Mouse (Mus musculus): ENCODE measurements around the gene Cited2. TPM values are rescaled to one million over a fixed set of nuclear protein-coding genes. Genes with fewer than 3 reads are reported as not detected.

Gene Cited2
- total RNA-seq, 2 experiments from 2014 or later, result 30.4 to 36.4 TPM

GRCm38 (mm10) chr10:17721602-17722121 is 1.4 kb upstream of the Cited2 start:
- peak; percentile 29 to 30 for DNase-seq (ENCODE audit: extremely low spot score in 1 of 2, low spot score in 2 of 2)
- intact Hi-C loops (cut with DNase I), result loop anchor here (5.0 to 10.0 kb wide), 4 partner anchors 507 to 1087 kb away; no protein-coding TSS in a partner anchor

GRCm38 (mm10) chr10:17722158-17722557 is 860 bp upstream of the Cited2 start:
- intact Hi-C loops (cut with DNase I), result loop anchor here (5.0 to 10.0 kb wide), 4 partner anchors 507 to 1087 kb away; no protein-coding TSS in a partner anchor
- DNase-seq (ENCODE audit: extremely low spot score in 1 of 2, low spot score in 2 of 2), result peak; percentile 94

- no peak for DNase-seq (ENCODE audit: extremely low spot score in 1 of 2, low spot score in 2 of 2)
- intact Hi-C loops (cut with DNase I), result loop anchor here (5.0 to 10.0 kb wide), 4 partner anchors 509 to 1089 kb away; no protein-coding TSS in a partner anchor
These were observed 413 bp downstream of the Cited2 start for GRCm38 (mm10) chr10:17723421-17723841.

GRCm38 (mm10) chr10:17723871-17724741 is 1.1 kb downstream of the Cited2 start:
- DNase-seq (ENCODE audit: extremely low spot score in 1 of 2, low spot score in 2 of 2), result peak; percentile 52 to 85
- intact Hi-C loops (cut with DNase I), result loop anchor here (5.0 to 10.0 kb wide), 4 partner anchors 509 to 1089 kb away; no protein-coding TSS in a partner anchor

- no peak for DNase-seq (ENCODE audit: extremely low spot score in 1 of 2, low spot score in 2 of 2)
- intact Hi-C loops (cut with DNase I), result loop anchor here (10.0 kb wide), 3 partner anchors 510 to 1090 kb away; no protein-coding TSS in a partner anchor
These were observed 2.1 kb downstream of the Cited2 start for GRCm38 (mm10) chr10:17725037-17725584.

GRCm38 (mm10) chr10:17725644-17726372 is 2.8 kb downstream of the Cited2 start:
- intact Hi-C loops (cut with DNase I), result loop anchor here (10.0 kb wide), 3 partner anchors 511 to 1091 kb away; no protein-coding TSS in a partner anchor
- DNase-seq (ENCODE audit: extremely low spot score in 1 of 2, low spot score in 2 of 2), result no peak

GRCm38 (mm10) chr10:17726373-17726720 is 3.3 kb downstream of the Cited2 start:
- DNase-seq (ENCODE audit: extremely low spot score in 1 of 2, low spot score in 2 of 2), result no peak
- intact Hi-C loops (cut with DNase I), result loop anchor here (10.0 kb wide), 3 partner anchors 512 to 1092 kb away; no protein-coding TSS in a partner anchor

GRCm38 (mm10) chr10:17727161-17727925 is 4.3 kb downstream of the Cited2 start:
- intact Hi-C loops (cut with DNase I), result loop anchor here (10.0 kb wide), 3 partner anchors 513 to 1093 kb away; no protein-coding TSS in a partner anchor
- no peak for DNase-seq (ENCODE audit: extremely low spot score in 1 of 2, low spot score in 2 of 2)

- no peak for DNase-seq (ENCODE audit: extremely low spot score in 1 of 2, low spot score in 2 of 2)
- intact Hi-C loops (cut with DNase I), result loop anchor here (10.0 kb wide), 3 partner anchors 513 to 1093 kb away; no protein-coding TSS in a partner anchor
These were observed 4.9 kb downstream of the Cited2 start for GRCm38 (mm10) chr10:17727926-17728279.

- intact Hi-C loops (cut with DNase I), result loop anchor here (10.0 kb wide), 3 partner anchors 514 to 1094 kb away; no protein-coding TSS in a partner anchor
- no peak for DNase-seq (ENCODE audit: extremely low spot score in 1 of 2, low spot score in 2 of 2)
These were observed 5.7 kb downstream of the Cited2 start for GRCm38 (mm10) chr10:17728711-17729110.

GRCm38 (mm10) chr10:17729476-17729875 is 6.5 kb downstream of the Cited2 start:
- intact Hi-C loops (cut with DNase I), result loop anchor here (10.0 kb wide), 3 partner anchors 515 to 1095 kb away; no protein-coding TSS in a partner anchor
- no peak for DNase-seq (ENCODE audit: extremely low spot score in 1 of 2, low spot score in 2 of 2)

GRCm38 (mm10) chr10:17733057-17733456 is 10.0 kb downstream of the Cited2 start:
- intact Hi-C loops (cut with DNase I), result loop anchor here (2.0 to 10.0 kb wide), 3 partner anchors 138 to 464 kb away; partner anchors contain the start of gene Reps1
- peak; percentile 70 for DNase-seq (ENCODE audit: extremely low spot score in 1 of 2, low spot score in 2 of 2)

- intact Hi-C loops (cut with DNase I), result no loop called here
- no peak for DNase-seq (ENCODE audit: extremely low spot score in 1 of 2, low spot score in 2 of 2)
These were observed 19.6 kb downstream of the Cited2 start for GRCm38 (mm10) chr10:17742581-17742980.

- no peak for DNase-seq (ENCODE audit: extremely low spot score in 1 of 2, low spot score in 2 of 2)
- intact Hi-C loops (cut with DNase I), result no loop called here
These were observed 29.5 kb downstream of the Cited2 start for GRCm38 (mm10) chr10:17752478-17752877.

GRCm38 (mm10) chr10:17759772-17760171 is 36.8 kb downstream of the Cited2 start:
- intact Hi-C loops (cut with DNase I), result no loop called here
- no peak for DNase-seq (ENCODE audit: extremely low spot score in 1 of 2, low spot score in 2 of 2)

- DNase-seq (ENCODE audit: extremely low spot score in 1 of 2, low spot score in 2 of 2), result no peak
- intact Hi-C loops (cut with DNase I), result no loop called here
These were observed 38.0 kb downstream of the Cited2 start for GRCm38 (mm10) chr10:17760750-17761613.

GRCm38 (mm10) chr10:17761652-17762051 is 38.6 kb downstream of the Cited2 start:
- intact Hi-C loops (cut with DNase I), result no loop called here
- DNase-seq (ENCODE audit: extremely low spot score in 1 of 2, low spot score in 2 of 2), result no peak

Data from left cerebral cortex, postnatal 10 days (tissue).